Mouse (Mus musculus) regulatory T cell (primary cell): ENCODE data around the gene Pfkfb3.

Experiments used
- in situ Hi-C: fragments of 300-600 bp; cut with MboI, MseI; formaldehyde crosslinking; loops from one replicate; pipeline ENCODE4 v1.15.1; 2025; ENCODE audit warnings: high pct_unique_total_duplicates

Pfkfb3 gene

GRCm38 (mm10) chr2:11503736-11504135 lies 50.1 kb downstream of the Pfkfb3 start:
- in situ Hi-C loops, result loop anchor here (5.0 kb wide), 1 partner anchor 34 kb away; no protein-coding TSS in a partner anchor

DNA sequence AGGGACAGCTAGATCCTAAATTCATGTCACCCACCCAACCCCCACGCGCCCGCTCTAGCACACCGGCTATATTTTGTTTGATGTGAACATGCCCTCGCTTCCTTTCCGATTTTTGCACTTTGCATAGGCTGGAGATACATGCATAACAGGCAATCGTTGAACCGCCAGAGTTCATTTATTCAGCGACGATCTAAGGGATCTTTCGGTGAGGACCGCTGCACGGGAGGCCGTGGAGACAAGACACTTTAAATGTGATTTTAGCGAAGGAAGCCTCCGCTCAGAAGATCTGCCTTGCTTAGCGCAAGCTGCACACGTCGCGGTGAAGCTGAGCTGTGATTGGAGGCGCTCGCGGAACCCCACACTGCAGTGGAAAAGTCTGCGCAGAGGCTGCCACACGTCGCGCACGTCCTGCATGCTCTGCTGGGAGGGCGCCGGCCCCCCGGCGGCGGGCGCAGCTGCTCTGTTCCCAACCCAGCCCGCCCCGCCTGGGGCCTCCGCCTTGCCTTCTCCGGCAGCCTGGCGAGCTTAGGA lies 50.9 kb downstream of the Pfkfb3 start:
- in situ Hi-C loops, result loop anchor here (5.0 kb wide), 1 partner anchor 34 kb away; no protein-coding TSS in a partner anchor

GRCm38 (mm10) chr2:11502255-11502765 lies 51.6 kb downstream of the Pfkfb3 start:
- in situ Hi-C loops, result loop anchor here (5.0 kb wide), 1 partner anchor 35 kb away; no protein-coding TSS in a partner anchor

- in situ Hi-C loops, result loop anchor here (5.0 kb wide), 1 partner anchor 36 kb away; no protein-coding TSS in a partner anchor
Measured at GRCm38 (mm10) chr2:11501301-11502254, 52.3 kb downstream of the Pfkfb3 start.

GRCm38 (mm10) chr2:11500666-11501065 lies 53.2 kb downstream of the Pfkfb3 start:
- in situ Hi-C loops, result loop anchor here (5.0 kb wide), 1 partner anchor 37 kb away; no protein-coding TSS in a partner anchor

- in situ Hi-C loops, result no loop called here
Measured at GRCm38 (mm10) chr2:11496601-11497031, 57.3 kb downstream of the Pfkfb3 start.

- in situ Hi-C loops, result no loop called here
Measured at GRCm38 (mm10) chr2:11494841-11495255, 59.0 kb downstream of the Pfkfb3 start.

DNA sequence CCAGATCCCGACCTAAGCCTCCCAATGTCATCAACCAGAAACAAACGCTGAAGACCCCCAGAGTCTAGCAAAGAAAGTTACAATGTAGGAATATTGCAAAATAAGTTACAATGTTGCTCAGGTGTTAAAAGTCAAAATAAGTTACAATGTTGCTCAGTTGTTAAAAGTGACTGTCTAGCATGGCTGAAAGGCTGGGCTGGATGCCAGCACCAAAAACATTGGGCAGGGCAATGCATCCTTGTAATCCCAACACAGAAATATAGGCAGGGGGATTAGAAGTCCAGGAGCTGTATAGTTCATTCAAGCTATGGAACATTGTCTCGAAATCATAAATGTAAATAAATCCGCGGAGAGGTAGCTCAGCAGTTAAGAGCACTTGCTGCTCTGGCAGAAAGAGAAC lies 61.0 kb downstream of the Pfkfb3 start:
- in situ Hi-C loops, result no loop called here

DNA sequence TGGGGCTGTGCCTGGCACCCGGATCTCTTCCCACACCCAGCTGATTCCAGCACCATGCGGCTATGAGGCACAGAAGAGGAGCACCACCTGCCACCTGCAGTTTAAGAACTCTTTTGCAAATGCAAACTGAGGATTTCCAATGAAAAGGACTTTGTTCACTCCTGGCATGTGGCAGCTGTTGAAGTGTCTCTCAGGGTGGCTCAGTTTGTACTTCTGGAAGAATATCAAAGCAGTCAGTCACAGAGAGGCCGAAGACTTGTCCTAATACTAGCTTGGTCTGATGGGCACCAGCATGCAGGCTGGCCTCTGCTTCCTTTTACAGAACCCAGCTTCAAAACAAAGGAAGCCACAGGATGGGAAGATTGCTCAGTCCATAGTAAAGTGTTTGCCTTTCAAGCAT lies 62.4 kb downstream of the Pfkfb3 start:
- in situ Hi-C loops, result no loop called here

DNA sequence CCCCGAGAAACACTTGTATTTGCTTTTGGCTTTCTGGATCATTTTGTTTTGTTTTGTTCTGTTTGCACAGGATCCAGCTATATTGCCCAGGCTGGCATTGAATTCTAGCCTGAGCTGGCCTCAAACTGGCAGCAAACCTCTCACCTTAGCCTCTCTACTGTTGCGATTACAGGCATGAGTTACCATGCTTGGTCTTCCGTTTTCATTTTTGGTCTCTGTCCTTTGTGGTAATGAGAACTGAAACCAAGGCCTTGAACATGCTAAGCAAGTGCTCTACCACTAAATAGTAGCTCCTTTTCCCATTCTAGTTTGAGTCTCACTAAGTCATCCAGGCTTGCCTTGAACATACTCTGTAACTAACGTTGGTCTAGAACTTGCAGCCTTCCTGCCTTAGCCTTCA lies 63.3 kb downstream of the Pfkfb3 start:
- in situ Hi-C loops, result no loop called here

DNA sequence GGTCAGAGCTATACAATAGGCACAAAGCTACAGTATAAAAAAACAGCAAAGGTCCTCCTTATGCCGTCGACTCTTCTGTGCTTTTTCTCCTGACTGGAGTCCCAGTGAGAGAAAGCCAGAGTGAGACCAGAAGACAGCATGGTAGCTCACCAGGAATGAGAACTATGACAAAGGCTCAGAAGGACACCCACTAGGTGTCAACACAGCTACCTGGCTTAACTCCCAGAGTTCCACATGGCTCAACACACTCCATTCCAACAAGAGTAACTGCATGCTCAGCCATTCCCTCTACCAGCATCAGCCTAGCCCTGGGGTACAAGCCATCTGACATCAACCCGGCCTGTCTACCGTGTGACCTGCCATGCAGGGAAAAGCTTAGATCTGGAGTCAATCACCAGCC lies 70.7 kb downstream of the Pfkfb3 start:
- in situ Hi-C loops, result no loop called here

DNA sequence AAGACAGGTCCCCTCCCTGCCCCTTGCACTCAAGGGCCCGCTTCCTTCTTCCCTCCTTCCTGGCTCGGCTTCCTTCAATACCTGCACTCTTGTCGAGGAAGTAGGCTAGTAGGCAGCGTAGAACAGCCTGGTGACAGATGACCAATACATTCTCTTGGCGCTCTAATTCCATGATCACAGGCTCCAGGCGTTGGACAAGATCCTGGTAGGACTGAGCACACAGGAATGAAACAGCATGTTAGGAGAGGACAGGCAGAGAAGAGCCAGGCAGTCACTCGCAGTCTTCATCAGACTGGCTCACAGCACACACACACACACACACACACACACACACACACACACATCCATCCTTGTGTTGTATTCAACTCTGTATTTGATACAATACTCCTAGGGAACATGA lies 71.5 kb downstream of the Pfkfb3 start:
- in situ Hi-C loops, result no loop called here

- in situ Hi-C loops, result loop anchor here (10.0 kb wide), 2 partner anchors 56 to 486 kb away; no protein-coding TSS in a partner anchor
Measured at GRCm38 (mm10) chr2:11478960-11479359, 74.9 kb downstream of the Pfkfb3 start.

- in situ Hi-C loops, result loop anchor here (10.0 kb wide), 2 partner anchors 59 to 489 kb away; no protein-coding TSS in a partner anchor
Measured at GRCm38 (mm10) chr2:11475316-11475715, 78.6 kb downstream of the Pfkfb3 start.

DNA sequence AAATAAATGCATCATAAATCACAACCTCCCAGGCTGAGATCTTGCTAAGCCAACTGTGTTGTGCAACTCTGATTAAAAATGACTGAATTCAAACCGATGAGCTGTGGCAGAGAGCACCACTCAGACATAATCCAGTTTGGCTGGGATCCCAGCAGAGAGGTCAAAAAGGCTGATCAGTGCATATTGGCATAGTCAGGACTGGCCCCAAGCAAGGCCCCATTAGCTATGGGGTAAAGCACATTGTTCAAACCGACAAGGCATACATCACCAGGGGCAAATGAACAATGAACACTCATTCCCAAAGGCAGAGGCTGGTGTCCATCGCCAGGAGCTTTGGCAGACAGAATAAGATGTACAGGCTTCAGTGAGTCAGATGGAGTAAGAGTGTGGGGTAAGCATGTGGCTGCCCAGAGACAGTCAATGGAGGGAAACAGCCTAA lies 89.2 kb downstream of the Pfkfb3 start:
- in situ Hi-C loops, result no loop called here

DNA sequence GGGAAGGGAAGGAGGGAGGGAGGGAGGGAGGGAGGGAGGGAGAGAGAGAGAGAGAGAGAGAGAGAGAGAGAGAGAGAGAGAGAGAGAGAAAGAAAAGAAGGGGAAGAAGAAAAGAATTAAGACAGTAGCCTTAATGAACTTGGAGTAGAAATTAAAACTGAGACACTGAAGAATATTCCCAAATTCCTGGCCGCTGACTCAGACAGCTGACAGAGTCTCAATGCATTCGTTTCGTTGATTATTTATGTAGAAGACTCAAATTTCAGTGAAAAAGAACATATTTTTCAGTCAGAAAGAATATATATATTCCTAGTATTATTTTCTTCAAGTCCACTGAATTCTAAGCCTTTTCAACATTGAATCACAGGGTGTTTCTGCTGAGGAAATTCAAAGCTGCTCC lies 92.9 kb downstream of the Pfkfb3 start:
- in situ Hi-C loops, result no loop called here

- in situ Hi-C loops, result no loop called here
Measured at GRCm38 (mm10) chr2:11458494-11458893, 95.4 kb downstream of the Pfkfb3 start.

- in situ Hi-C loops, result no loop called here
Measured at GRCm38 (mm10) chr2:11457904-11458303, 96.0 kb downstream of the Pfkfb3 start.

DNA sequence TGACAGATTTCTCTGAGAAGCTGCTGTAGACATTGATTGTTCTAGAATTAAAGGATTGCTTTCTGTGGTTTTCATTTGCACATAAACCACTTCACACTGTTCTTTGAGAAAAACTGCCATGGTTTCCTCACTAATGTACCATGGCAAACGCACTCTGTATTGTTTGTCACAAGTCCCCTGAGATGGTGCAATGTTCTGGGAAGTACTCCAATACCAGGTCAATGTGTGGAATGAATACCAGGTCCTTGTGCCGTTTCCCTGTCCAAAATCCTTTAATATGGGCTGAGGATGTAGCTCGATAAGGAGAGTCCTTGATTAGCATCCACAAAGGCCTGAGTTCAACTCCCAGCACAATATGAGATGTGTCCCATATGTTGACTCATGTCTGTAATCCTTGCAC lies 105.2 kb downstream of the Pfkfb3 start:
- in situ Hi-C loops, result no loop called here

- in situ Hi-C loops, result no loop called here
Measured at GRCm38 (mm10) chr2:11447865-11448264, 106.0 kb downstream of the Pfkfb3 start.

DNA sequence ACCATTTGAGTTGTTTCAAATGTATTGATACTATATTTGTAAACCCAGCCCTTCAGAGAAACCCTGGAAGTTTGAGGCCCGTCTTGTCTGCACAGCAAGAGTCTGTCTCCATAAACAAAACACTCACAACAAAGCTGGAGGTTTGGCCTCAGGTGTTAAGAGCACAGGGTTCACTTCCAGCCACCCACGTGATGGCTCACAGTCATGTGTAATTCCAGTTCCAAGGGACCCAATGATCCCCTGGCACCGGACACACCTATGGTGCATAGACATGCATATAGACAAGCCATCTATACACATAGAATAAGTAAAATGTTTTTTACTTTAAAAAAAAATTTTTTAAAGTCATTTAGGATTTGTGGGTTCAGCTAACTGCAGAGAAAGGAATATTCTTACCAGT lies 108.2 kb downstream of the Pfkfb3 start:
- in situ Hi-C loops, result no loop called here

DNA sequence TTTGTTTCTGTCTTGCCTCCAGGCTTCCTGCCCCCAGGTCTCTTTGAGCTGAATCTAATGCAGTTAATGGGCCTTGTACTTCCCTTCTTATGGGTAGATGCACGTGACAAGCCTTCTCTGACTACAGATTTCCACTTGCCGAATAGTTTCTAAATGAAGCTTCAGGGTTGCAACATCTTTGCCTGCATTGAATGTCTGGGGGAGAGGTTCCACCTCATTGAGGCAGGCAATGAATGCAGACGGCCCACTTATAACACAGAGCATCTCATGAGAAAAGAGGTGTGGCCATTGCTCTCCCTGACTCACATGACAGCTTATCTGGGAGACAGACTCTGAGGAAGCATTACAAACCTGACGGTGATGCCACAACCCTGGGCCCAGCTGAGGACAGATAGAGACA lies 112.0 kb downstream of the Pfkfb3 start:
- in situ Hi-C loops, result no loop called here
